Mouse (Mus musculus) layer of hippocampus, postnatal 14 days (tissue): ENCODE measurements at regions not wholly inside any gene's neighbourhood (a gene's known extent, or its start where the extent isn't known, plus 50 kb on each side); places are given as distances from the start of the nearest gene placed in this dataset.

ENCODE experiments used
- DNase-seq, 2 experiments: peaks; one replicate each; pipeline ENCODE4 v3.0.0; 2021 to 2022; ENCODE audit warnings: low spot score in 2 of 2, mixed read lengths in 1 of 2
- microRNA-seq, 2 experiments: library from miRNA; unstranded; fragments of <30 nt; microRNA quantifications; one replicate each; pipeline ENCODE4 v1.2.0; 2021

DNA sequence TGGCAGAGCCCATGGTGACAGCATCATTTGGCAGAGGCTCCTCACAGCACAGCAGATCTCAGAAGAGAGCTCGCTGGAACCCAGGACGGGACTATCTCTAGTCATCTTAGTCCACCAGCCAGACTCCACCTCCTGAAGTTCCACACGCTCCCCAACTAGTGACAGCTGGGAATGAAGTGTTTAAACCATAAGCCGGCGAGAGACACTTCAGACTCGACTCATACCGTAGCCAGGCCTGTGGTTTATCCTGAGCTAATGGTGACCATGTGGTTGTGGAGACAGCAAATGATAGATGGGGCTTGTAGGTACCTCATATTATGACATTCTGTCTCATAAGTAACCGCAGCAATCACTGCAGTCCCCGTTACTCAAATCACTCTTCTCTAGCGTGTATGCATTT, 52.1 kb upstream of the Runx1 start:
- no peak for DNase-seq

Small RNAs in the stretch of these regions (microRNA-seq; reads per million reads assigned to microRNA genes)
- 0 reads per million in 2 experiments for gene Gm28003
- gene Mir802 = 0 to 0.28 reads per million in 2 experiments
